Mouse (Mus musculus) stomach, postnatal 0 days (tissue): ENCODE measurements at regions not wholly inside any gene's neighbourhood (a gene's known extent, or its start where the extent isn't known, plus 50 kb on each side); places are given as distances from the start of the nearest gene placed in this dataset.

Experiments
- ATAC-seq: fragments of 200-750 bp; cut with Nextera tagmentation; 2 replicates; pipeline ENCODE4 v1.8.0; 2017; ENCODE audit not compliant: low FRiP score, low TSS enrichment
- DNase-seq: peaks from one replicate; pipeline ENCODE4 v3.0.0-alpha.2; 2016; ENCODE audit warnings: low spot score
- H3K27ac ChIP-seq: fragments of 300-500 bp; sonication (generic); replicated peaks from 2 replicates; pipeline ENCODE4 v1.5.1; 2014; ENCODE audit warnings: mild to moderate bottlenecking, control low read depth
- H3K27me3 ChIP-seq: fragments of 300-500 bp; sonication (generic); 2 replicates; pipeline ENCODE4 v1.6.1; 2014; ENCODE audit warnings: low read length; ENCODE audit not compliant: control insufficient read depth, insufficient read depth
- H3K36me3 ChIP-seq: fragments of 300-500 bp; sonication (generic); 2 replicates; pipeline ENCODE4 v1.6.1; 2014; ENCODE audit warnings: low read length, mixed read lengths; ENCODE audit not compliant: control insufficient read depth, insufficient read depth
- H3K4me1 ChIP-seq: fragments of 300-500 bp; sonication (generic); replicated peaks from 2 replicates; pipeline ENCODE4 v1.6.1; 2014; ENCODE audit warnings: antibody characterized with exemption; ENCODE audit not compliant: control insufficient read depth, insufficient read depth
- H3K4me2 ChIP-seq: fragments of 300-500 bp; sonication (generic); replicated peaks from 2 replicates; pipeline ENCODE4 v1.6.1; 2014; ENCODE audit warnings: low read depth, mild to moderate bottlenecking, control low read depth, moderate library complexity
- H3K4me3 ChIP-seq: fragments of 300-500 bp; sonication (generic); 2 replicates; pipeline ENCODE4 v1.5.1; 2014; ENCODE audit warnings: low read depth, low read length, control low read depth
- H3K9ac ChIP-seq: fragments of 300-500 bp; sonication (generic); 2 replicates; pipeline ENCODE4 v1.6.1; 2014; ENCODE audit warnings: mild to moderate bottlenecking, low read length, control low read depth, mixed read lengths
- H3K9me3 ChIP-seq: fragments of 300-500 bp; sonication (generic); 2 replicates; pipeline ENCODE4 v1.6.1; 2016; ENCODE audit warnings: low read length; ENCODE audit not compliant: control insufficient read depth
- CTCF ChIP-seq: IDR thresholded peaks from 2 replicates; pipeline ENCODE4 v1.5.1; 2016; ENCODE audit warnings: antibody characterized with exemption, low read depth, mild to moderate bottlenecking, moderate library complexity
- EP300 ChIP-seq: optimal IDR thresholded peaks from 2 replicates; pipeline ENCODE3; 2016; ENCODE audit warnings: antibody characterized with exemption
- WGBS: fragments of 180-500 bp; shearing (Covaris S2); extraction: QIAGEN DNeasy Blood & Tissue Kit; methylation state at CpG from one replicate; pipeline ENCODE4 v1.1.7; 2014; 5-methylcytosine and 5-hydroxymethylcytosine counted together

DNA sequence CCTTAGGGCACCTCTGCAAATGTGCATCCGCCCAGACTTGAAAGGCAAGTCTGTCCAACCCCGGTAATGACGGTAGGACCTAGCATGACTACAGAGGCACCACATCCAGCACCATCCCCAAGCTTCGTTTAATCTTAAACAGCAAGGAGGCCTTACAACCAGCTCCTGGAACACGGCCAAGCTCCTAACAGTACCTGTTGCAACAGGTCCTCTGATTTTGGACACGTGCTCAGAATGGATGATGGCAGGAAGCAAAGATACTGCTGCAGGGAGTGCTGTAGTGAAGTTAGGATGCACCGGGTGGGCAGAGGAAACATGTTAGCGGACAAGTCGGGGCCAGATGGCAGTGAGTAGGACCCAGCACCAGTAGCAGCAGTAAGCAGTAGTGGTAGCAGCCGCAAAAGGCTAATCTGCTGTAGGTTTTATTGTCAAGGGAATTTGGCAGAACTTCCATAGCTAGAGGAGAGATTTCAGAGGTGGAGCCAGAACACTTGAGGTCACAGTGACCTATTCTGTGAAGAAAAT is 2813.5 kb upstream of the Gm7489 start:
- Histone ChIP-seq H3K27ac (no peak overlapping the region), H3K4me1 (no peaks in the 10 kb centered on the region), H3K9me3 (no peaks in the 10 kb centered on the region), H3K4me3 (no peak overlapping the region), H3K36me3 (no peaks in the 10 kb centered on the region), H3K4me2 (no peak overlapping the region), H3K27me3 (no peaks in the 10 kb centered on the region), H3K9ac (no peak overlapping the region)
- DNase-seq = no peak
- TF ChIP-seq EP300 = peak; percentile 39
- no peak for TF ChIP-seq CTCF
- ATAC-seq = no peak
- 65% methylated on average over 10 of the region's 10 CpGs for WGBS

DNA sequence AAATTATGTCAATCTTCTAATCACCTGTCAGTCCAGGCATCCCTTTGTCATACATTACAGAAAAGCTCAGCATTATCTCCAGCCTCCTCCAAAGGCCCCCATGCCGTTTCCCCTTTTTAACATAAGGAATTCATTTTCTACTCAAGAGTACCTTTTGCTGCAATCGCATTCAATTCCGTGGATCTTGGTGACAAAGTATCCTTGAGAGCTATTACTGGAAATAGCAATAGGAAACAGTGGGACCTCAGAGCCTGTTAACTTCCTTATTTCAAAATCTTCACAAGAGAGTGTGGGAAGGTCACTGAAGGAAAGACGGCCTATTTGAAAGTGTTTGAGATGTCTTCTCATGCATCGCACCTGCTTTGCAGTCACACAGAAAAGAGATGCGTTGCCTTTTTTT is 2811.0 kb upstream of the Gm7489 start:
- no peak for ATAC-seq
- Histone ChIP-seq H3K36me3 (no peaks in the 10 kb centered on the region), H3K4me1 (no peaks in the 10 kb centered on the region), H3K9me3 (no peaks in the 10 kb centered on the region), H3K4me3 (no peak overlapping the region), H3K27ac (no peak overlapping the region), H3K9ac (no peak overlapping the region), H3K4me2 (no peak overlapping the region), H3K27me3 (no peaks in the 10 kb centered on the region)
- no peak for DNase-seq
- no peak for TF ChIP-seq CTCF
- TF ChIP-seq EP300 = no peak
- WGBS = 82% methylated on average over 6 of the region's 6 CpGs

DNA sequence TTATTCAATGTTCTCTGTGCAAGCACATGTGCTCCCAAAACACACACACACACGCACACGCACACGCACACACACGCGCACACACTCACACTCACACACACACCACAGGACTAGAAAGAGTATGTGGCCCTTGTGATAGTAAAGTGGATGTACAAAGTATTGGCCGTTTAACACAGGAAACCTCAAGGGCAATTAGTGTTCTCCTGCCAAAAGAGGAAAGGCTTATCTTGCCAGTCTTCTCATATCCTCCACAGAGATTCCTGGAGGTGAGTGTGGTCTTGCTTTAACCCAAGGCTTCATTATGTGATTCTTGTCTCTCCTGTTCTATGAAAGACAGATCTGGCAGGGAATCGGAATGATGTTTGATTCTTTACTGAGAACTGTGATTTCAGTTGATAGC is 2810.5 kb upstream of the Gm7489 start:
- H3K4me1 ChIP-seq = no peaks in the 10 kb centered on the region
- no peak overlapping the region for H3K27ac ChIP-seq
- WGBS = 84% methylated on average over 7 of the region's 7 CpGs
- DNase-seq (no peak), ATAC-seq (no peak)
- H3K4me2 ChIP-seq = no peak overlapping the region
- H3K9ac ChIP-seq = no peak overlapping the region
- H3K4me3 ChIP-seq = no peak overlapping the region
- TF ChIP-seq EP300 (no peak), CTCF (no peak)
- no peaks in the 10 kb centered on the region for H3K36me3 ChIP-seq
- no peaks in the 10 kb centered on the region for H3K9me3 ChIP-seq
- H3K27me3 ChIP-seq = no peaks in the 10 kb centered on the region

DNA sequence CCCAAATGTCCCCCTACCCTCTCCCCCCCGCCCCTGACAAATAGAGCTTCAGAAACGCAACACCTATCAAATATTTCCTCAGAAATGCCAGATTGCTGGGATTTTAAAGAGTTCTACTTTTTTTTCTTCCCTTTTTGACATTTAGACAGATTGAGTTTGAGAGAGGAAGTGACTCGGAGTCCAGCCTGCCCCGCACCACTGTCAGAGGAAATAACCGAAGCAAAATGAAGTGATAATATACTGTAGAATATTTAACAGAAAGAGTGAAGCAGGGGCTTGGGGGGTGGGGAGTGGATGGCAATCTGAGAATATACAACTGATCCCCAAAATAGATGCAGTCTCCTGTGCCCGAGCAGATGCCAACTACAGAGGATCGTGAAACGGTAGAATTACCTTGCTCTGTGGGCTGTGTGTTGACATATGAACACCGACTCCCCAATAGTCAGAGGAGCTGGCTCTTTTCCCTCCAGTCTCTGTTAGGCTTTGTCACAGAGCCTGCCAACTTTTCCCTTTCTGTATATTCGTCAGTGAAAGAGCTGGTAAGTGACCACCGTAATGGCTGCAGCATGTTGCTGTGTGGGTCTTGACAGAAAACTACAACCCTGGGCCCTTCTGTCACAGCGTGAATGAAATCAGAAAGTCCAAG is 2800.9 kb upstream of the Gm7489 start:
- no peak overlapping the region for H3K27ac ChIP-seq
- no peaks in the 10 kb centered on the region for H3K27me3 ChIP-seq
- no peaks in the 10 kb centered on the region for H3K4me1 ChIP-seq
- H3K9me3 ChIP-seq = no peaks in the 10 kb centered on the region
- no peak for DNase-seq
- H3K36me3 ChIP-seq = no peaks in the 10 kb centered on the region
- no peak overlapping the region for H3K4me3 ChIP-seq
- no peak overlapping the region for H3K9ac ChIP-seq
- no peak overlapping the region for H3K4me2 ChIP-seq
- WGBS = 50% methylated on average over 12 of the region's 12 CpGs
- no peak for TF ChIP-seq EP300
- TF ChIP-seq CTCF = no peak
- no peak for ATAC-seq

DNA sequence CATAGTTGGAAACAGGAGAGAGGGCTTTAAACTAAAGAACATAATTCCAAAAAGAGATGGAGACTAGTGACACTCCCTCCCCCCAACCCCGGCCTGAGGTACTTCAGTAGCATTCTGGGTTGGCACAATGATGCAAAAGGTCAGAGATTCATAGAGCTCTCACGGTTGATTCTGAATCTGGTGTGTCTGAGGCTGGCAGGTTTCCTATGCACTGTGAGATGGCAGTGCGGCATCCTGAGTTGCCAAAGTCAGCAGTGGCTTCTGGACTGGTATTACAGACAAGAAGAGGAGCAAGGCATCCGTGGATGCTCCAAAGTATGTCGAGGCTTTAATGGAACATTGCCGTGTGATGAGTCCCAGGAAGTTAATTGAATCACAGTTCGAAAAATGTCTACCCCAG is 2791.8 kb upstream of the Gm7489 start:
- no peak overlapping the region for H3K9ac ChIP-seq
- 84% methylated on average over 7 of the region's 7 CpGs for WGBS
- no peak overlapping the region for H3K27ac ChIP-seq
- TF ChIP-seq CTCF (no peak), EP300 (no peak)
- no peak for DNase-seq
- no peak for ATAC-seq
- H3K27me3 ChIP-seq = no peaks in the 10 kb centered on the region
- no peak overlapping the region for H3K4me2 ChIP-seq
- no peak overlapping the region for H3K4me3 ChIP-seq
- H3K4me1 ChIP-seq = no peaks in the 10 kb centered on the region
- H3K9me3 ChIP-seq = no peaks in the 10 kb centered on the region
- no peaks in the 10 kb centered on the region for H3K36me3 ChIP-seq

DNA sequence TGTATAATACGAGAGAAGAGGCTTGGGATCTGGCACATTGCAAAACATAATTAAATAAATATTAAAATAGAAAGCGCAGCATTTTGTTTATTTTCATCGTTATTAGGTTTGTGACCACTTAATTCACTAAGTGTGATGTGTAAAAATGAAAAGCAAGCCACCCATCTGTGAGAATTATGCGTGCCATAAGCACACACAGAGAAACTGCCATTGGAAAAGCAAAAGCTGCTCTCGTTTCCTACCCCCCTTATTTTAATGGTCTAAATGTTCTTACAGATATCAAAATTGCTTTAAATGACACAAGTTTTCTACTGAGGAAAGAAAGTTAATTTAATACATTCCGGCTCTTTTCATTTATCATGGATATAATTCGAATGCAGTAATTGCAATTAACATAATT is 2780.8 kb upstream of the Gm7489 start:
- Histone ChIP-seq H3K36me3 (no peaks in the 10 kb centered on the region), H3K27me3 (no peaks in the 10 kb centered on the region), H3K4me2 (no peak overlapping the region), H3K27ac (no peak overlapping the region), H3K9ac (no peak overlapping the region), H3K4me1 (no peaks in the 10 kb centered on the region), H3K4me3 (no peak overlapping the region), H3K9me3 (no peaks in the 10 kb centered on the region)
- no peak for TF ChIP-seq CTCF
- no peak for TF ChIP-seq EP300
- ATAC-seq (no peak), DNase-seq (no peak)
- WGBS = 78% methylated on average over 7 of the region's 7 CpGs
